Mouse (Mus musculus): ENCODE results near the gene Rdh19. TPM values are rescaled to one million over a fixed set of nuclear protein-coding genes. Genes with fewer than 3 reads are reported as not detected.

Rdh19 gene
- polyA plus RNA-seq, 1 experiment, result not detected

GRCm38 (mm10) chr10:127896705-127897104 lies 47.0 kb downstream of the Rdh19 start:
- TF ChIP-seq GATA1 (IDR thresholded peaks at IDR 0.05; ENCODE audit: low read length) (no peak), TAL1 (IDR thresholded peaks at IDR 0.05; ENCODE audit: low read length) (no peak)
- H3K4me3 ChIP-seq (replicated peaks), result no peak overlapping the region
- H3K27me3 ChIP-seq (ENCODE audit: control insufficient read depth), result no peaks in the 10 kb centered on the region
- no peaks in the 10 kb centered on the region for H3K9me3 ChIP-seq (ENCODE audit: control insufficient read depth, low read length)
- H3K4me1 ChIP-seq (ENCODE audit: control insufficient read depth), result no peaks in the 10 kb centered on the region
- H3K36me3 ChIP-seq (ENCODE audit: control insufficient read depth), result no peaks in the 10 kb centered on the region

DNA sequence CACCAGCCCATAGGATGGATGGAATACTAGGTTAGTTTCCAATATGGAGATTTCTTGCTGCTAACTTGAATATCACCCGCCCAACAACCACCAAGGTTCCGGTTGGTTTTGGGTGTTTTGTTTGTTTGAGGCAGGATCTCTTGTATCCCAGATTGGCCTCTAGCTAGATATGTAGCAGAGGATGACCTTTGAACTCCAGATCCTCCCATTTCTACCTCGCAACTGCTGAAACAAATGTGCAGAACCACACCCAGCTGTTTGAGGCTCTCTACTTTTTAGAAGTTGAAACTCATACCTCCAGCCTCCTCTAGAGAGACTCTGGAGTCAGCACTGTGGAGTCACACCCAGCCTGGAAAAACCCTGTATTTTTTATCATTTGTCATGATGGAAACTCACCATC lies 47.8 kb downstream of the Rdh19 start:
- no peaks in the 10 kb centered on the region for H3K27me3 ChIP-seq (ENCODE audit: control insufficient read depth)
- H3K9me3 ChIP-seq (ENCODE audit: control insufficient read depth, low read length), result no peaks in the 10 kb centered on the region
- H3K4me1 ChIP-seq (ENCODE audit: control insufficient read depth), result no peaks in the 10 kb centered on the region
- H3K36me3 ChIP-seq (ENCODE audit: control insufficient read depth), result no peaks in the 10 kb centered on the region
- no peak for TF ChIP-seq GATA1 (IDR thresholded peaks at IDR 0.05; ENCODE audit: low read length)
- TF ChIP-seq TAL1 (IDR thresholded peaks at IDR 0.05; ENCODE audit: low read length), result no peak
- no peak overlapping the region for H3K4me3 ChIP-seq (replicated peaks)

GRCm38 (mm10) chr10:127898218-127898617 lies 48.5 kb downstream of the Rdh19 start, which contains the start of gene Sdr9c7:
Gene Sdr9c7, plus strand, starts transcription at chr10:127898518.
- TF ChIP-seq GATA1 (IDR thresholded peaks at IDR 0.05; ENCODE audit: low read length) (no peak), TAL1 (IDR thresholded peaks at IDR 0.05; ENCODE audit: low read length) (no peak)
- no peaks in the 10 kb centered on the region for H3K4me1 ChIP-seq (ENCODE audit: control insufficient read depth)
- H3K36me3 ChIP-seq (ENCODE audit: control insufficient read depth), result no peaks in the 10 kb centered on the region
- no peaks in the 10 kb centered on the region for H3K27me3 ChIP-seq (ENCODE audit: control insufficient read depth)
- H3K4me3 ChIP-seq (replicated peaks), result no peak within 1 kb of the TSS
- no peaks in the 10 kb centered on the region for H3K9me3 ChIP-seq (ENCODE audit: control insufficient read depth, low read length)

DNA sequence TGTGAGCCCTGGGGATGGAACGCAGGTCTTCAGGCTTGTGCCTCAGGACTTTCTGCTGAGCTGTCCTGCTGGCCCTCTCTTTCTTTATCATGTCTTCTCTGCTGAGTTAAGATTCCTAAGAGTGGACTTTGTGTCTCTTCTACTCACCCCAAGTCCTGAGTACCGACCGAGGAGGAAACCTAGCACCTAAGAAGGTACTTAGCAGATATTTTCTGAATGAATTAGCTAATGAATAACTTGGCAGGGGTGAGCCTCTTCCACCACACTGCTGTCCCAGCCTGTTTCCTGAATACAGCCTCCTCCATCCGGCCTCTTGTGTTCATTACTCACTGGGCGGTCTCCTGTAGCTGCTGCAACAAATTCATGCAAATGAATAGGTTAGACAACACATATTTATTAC lies 50.1 kb downstream of the Rdh19 start:
- no peak overlapping the region for H3K4me3 ChIP-seq (replicated peaks)
- no peaks in the 10 kb centered on the region for H3K4me1 ChIP-seq (ENCODE audit: control insufficient read depth)
- no peaks in the 10 kb centered on the region for H3K27me3 ChIP-seq (ENCODE audit: control insufficient read depth)
- no peaks in the 10 kb centered on the region for H3K9me3 ChIP-seq (ENCODE audit: control insufficient read depth, low read length)
- TF ChIP-seq TAL1 (IDR thresholded peaks at IDR 0.05; ENCODE audit: low read length), result no peak
- no peak for TF ChIP-seq GATA1 (IDR thresholded peaks at IDR 0.05; ENCODE audit: low read length)
- no peaks in the 10 kb centered on the region for H3K36me3 ChIP-seq (ENCODE audit: control insufficient read depth)

DNA sequence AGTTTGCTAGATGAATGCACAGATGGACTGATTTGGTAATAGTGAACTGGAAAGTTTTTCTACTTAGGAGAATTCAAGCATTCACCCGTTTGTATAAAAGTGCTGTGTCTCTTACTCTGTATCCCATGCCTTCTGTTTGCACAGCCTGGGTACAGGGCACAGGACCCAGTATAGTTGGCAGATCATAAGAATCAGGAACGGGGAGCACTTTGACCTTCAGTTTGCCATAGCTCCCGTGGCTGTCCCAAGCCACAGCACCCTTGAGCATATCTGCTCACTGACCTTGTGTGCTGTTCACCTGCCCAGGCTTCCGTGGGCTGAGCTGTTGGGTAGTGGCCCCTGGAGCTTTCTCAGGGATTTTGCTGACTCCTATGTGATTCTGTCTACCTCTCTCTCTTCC lies 52.0 kb downstream of the Rdh19 start:
- no peak for TF ChIP-seq TAL1 (IDR thresholded peaks at IDR 0.05; ENCODE audit: low read length)
- no peak for TF ChIP-seq GATA1 (IDR thresholded peaks at IDR 0.05; ENCODE audit: low read length)
- H3K4me3 ChIP-seq (replicated peaks), result no peak overlapping the region

DNA sequence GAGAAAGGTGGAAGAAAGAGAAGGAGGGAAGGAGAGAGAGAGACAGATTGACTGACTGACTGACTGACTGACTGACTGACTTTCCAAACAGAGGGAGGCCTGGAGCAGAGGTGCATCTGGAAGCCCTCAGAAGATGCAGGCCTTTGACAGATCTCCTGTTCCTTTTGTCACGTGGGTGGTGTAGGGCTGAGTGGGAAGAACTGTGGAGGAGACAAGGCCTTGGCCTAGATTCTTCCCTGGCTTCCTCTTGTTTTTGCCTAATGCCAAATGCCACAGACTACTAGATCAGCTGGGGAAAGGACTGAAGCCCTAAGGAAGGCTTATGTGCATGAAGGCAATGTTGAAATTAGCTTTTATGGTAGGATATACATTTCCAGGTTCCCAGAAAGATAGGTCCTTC lies 53.4 kb downstream of the Rdh19 start:
- no peak overlapping the region for H3K4me3 ChIP-seq (replicated peaks)

More for the DNA sequence above, 52.0 kb downstream of the Rdh19 start:
- Histone ChIP-seq H3K36me3 (ENCODE audit: control insufficient read depth) (no peaks in the 10 kb centered on the region), H3K9me3 (ENCODE audit: control insufficient read depth, low read length) (no peaks in the 10 kb centered on the region), H3K27me3 (ENCODE audit: control insufficient read depth) (no peaks in the 10 kb centered on the region), H3K4me1 (ENCODE audit: control insufficient read depth) (no peaks in the 10 kb centered on the region)

GRCm38 (mm10) chr10:127904718-127905446 lies 55.2 kb downstream of the Rdh19 start:
- H3K9me3 ChIP-seq (ENCODE audit: control insufficient read depth, low read length), result no peaks in the 10 kb centered on the region
- no peaks in the 10 kb centered on the region for H3K4me1 ChIP-seq (ENCODE audit: control insufficient read depth)
- H3K36me3 ChIP-seq (ENCODE audit: control insufficient read depth), result no peaks in the 10 kb centered on the region
- H3K4me3 ChIP-seq (replicated peaks), result no peak overlapping the region
- TF ChIP-seq GATA1 (IDR thresholded peaks at IDR 0.05; ENCODE audit: low read length) (no peak), TAL1 (IDR thresholded peaks at IDR 0.05; ENCODE audit: low read length) (no peak)
- H3K27me3 ChIP-seq (ENCODE audit: control insufficient read depth), result no peaks in the 10 kb centered on the region

More for the DNA sequence above, 53.4 kb downstream of the Rdh19 start:
- TF ChIP-seq GATA1 (IDR thresholded peaks at IDR 0.05; ENCODE audit: low read length) (no peak), TAL1 (IDR thresholded peaks at IDR 0.05; ENCODE audit: low read length) (no peak)
- no peaks in the 10 kb centered on the region for H3K4me1 ChIP-seq (ENCODE audit: control insufficient read depth)
- H3K36me3 ChIP-seq (ENCODE audit: control insufficient read depth), result no peaks in the 10 kb centered on the region
- H3K9me3 ChIP-seq (ENCODE audit: control insufficient read depth, low read length), result no peaks in the 10 kb centered on the region
- H3K27me3 ChIP-seq (ENCODE audit: control insufficient read depth), result no peaks in the 10 kb centered on the region

GRCm38 (mm10) chr10:127906138-127906537 lies 56.4 kb downstream of the Rdh19 start:
- Histone ChIP-seq H3K27me3 (ENCODE audit: control insufficient read depth) (no peaks in the 10 kb centered on the region), H3K36me3 (ENCODE audit: control insufficient read depth) (no peaks in the 10 kb centered on the region), H3K4me1 (ENCODE audit: control insufficient read depth) (no peaks in the 10 kb centered on the region), H3K4me3 (replicated peaks) (no peak overlapping the region), H3K9me3 (ENCODE audit: control insufficient read depth, low read length) (no peaks in the 10 kb centered on the region)
- TF ChIP-seq GATA1 (IDR thresholded peaks at IDR 0.05; ENCODE audit: low read length) (no peak), TAL1 (IDR thresholded peaks at IDR 0.05; ENCODE audit: low read length) (no peak)

DNA sequence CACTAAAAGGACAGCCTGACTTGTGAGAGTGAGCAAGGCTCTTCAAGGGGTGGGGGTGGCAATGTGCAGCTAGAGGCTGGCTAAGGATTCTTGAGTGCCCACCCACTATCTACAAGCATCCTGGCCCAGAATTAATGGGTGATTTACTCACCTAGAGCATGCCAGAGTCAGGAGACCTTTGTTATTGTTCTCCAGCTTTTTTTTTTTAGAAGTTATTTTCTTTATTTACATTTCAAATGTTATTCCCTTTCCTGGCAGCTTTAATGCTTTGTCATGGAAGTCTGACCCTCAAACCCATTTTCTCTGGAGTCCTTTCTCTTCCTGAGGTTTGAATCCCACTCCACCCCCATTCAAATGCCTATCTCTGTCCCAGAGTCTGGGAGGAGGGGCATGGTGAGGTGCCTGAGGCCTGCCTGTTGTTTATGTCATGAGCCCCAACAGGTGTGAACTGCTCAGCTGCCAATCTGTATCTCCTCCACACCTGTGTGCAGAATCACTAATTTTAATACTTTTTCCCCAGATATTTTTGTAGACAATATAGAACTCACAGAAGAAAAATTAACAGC lies 57.7 kb downstream of the Rdh19 start:
- H3K9me3 ChIP-seq (ENCODE audit: control insufficient read depth, low read length), result no peaks in the 10 kb centered on the region
- H3K27me3 ChIP-seq (ENCODE audit: control insufficient read depth), result no peaks in the 10 kb centered on the region
- no peaks in the 10 kb centered on the region for H3K36me3 ChIP-seq (ENCODE audit: control insufficient read depth)
- H3K4me3 ChIP-seq (replicated peaks), result no peak overlapping the region
- no peak for TF ChIP-seq TAL1 (IDR thresholded peaks at IDR 0.05; ENCODE audit: low read length)
- no peak for TF ChIP-seq GATA1 (IDR thresholded peaks at IDR 0.05; ENCODE audit: low read length)
- no peaks in the 10 kb centered on the region for H3K4me1 ChIP-seq (ENCODE audit: control insufficient read depth)

Other genes starting within 250 kb of the Rdh19 start
- 2.1 and 2.3 TPM in 2 replicates for gene Lrp1, start 228.8 kb upstream of the Rdh19 start, polyA plus RNA-seq (2012)
- 1.2 and 2.1 TPM in 2 replicates for gene Stat6, start 206.9 kb upstream of the Rdh19 start, polyA plus RNA-seq (2012)
- 0.04 and 0.14 TPM in 2 replicates for gene Nemp1, start 183.0 kb upstream of the Rdh19 start, polyA plus RNA-seq (2012)
- 0.03 and 0.08 TPM in 2 replicates for gene Nab2, start 181.4 kb upstream of the Rdh19 start, polyA plus RNA-seq (2012)
- 0.02 TPM in 1 of 2 replicates, not detected in the other for gene Myo1a, start 144.8 kb upstream of the Rdh19 start, polyA plus RNA-seq (2012)
- gene Tac2, start 125.5 kb upstream of the Rdh19 start, polyA plus RNA-seq (2012), result 7.2 and 9.6 TPM in 2 replicates
- 0.02 and 0.03 TPM in 2 replicates for gene Zbtb39, start 110.4 kb upstream of the Rdh19 start, polyA plus RNA-seq (2012)
- 0.12 and 0.19 TPM in 2 replicates for gene Gpr182, start 98.2 kb upstream of the Rdh19 start, polyA plus RNA-seq (2012)
- gene Rdh1, start 90.2 kb upstream of the Rdh19 start, polyA plus RNA-seq (2012), result not detected in 2 replicates
- not detected in 2 replicates for gene Rdh16f1, start 90.1 kb upstream of the Rdh19 start, polyA plus RNA-seq (2012)
- not detected in 2 replicates for gene Rdh9, start 73.5 kb upstream of the Rdh19 start, polyA plus RNA-seq (2012)
- gene Rdh16, start 48.8 kb upstream of the Rdh19 start, polyA plus RNA-seq (2012), result not detected in 2 replicates
- not detected in 2 replicates for gene Rdh16f2, start 16.5 kb downstream of the Rdh19 start, polyA plus RNA-seq (2012)
- not detected in 2 replicates for gene Rdh7, start 38.9 kb downstream of the Rdh19 start, polyA plus RNA-seq (2012)
- not detected in 2 replicates for gene Sdr9c7, start 48.6 kb downstream of the Rdh19 start, polyA plus RNA-seq (2012)
- gene Hsd17b6, start 157.7 kb downstream of the Rdh19 start, polyA plus RNA-seq (2012), result not detected in 2 replicates
- 1.3 TPM in 2 replicates for gene Prim1, start 165.2 kb downstream of the Rdh19 start, polyA plus RNA-seq (2012)
- 10.5 and 11.0 TPM in 2 replicates for gene Naca, start 185.6 kb downstream of the Rdh19 start, polyA plus RNA-seq (2012)
- 8.6 and 11.8 TPM in 2 replicates for gene Ptges3, start 209.0 kb downstream of the Rdh19 start, polyA plus RNA-seq (2012)
- 152 and 224 TPM in 2 replicates for gene Atp5b, start 233.3 kb downstream of the Rdh19 start, polyA plus RNA-seq (2012)
- 3.2 and 3.6 TPM in 2 replicates for gene Baz2a, start 241.6 kb downstream of the Rdh19 start, polyA plus RNA-seq (2012)

Data from erythroblast, embryonic 14.5 days (primary cell).